Mouse (Mus musculus): ENCODE results near the gene Babam2.
A peak's percentile ranks its signal among the peaks of the same experiment; 100 is the strongest.

Babam2 gene

GRCm38 (mm10) chr5:32089481-32089880 is 392.0 kb downstream of the Babam2 start:
- no peak for DNase-seq

GRCm38 (mm10) chr5:32092281-32092680 is 394.8 kb downstream of the Babam2 start:
- DNase-seq = no peak

GRCm38 (mm10) chr5:32098691-32099090 is 401.2 kb downstream of the Babam2 start:
- DNase-seq = no peak

- DNase-seq = peak; percentile 56
Measured at GRCm38 (mm10) chr5:32102484-32102883, 405.0 kb downstream of the Babam2 start.

GRCm38 (mm10) chr5:32102971-32103431 is 405.5 kb downstream of the Babam2 start:
- peak; percentile 36 for DNase-seq

- no peak for DNase-seq
Measured at GRCm38 (mm10) chr5:32103545-32103944, 406.1 kb downstream of the Babam2 start.

GRCm38 (mm10) chr5:32104119-32104990 is 406.9 kb downstream of the Babam2 start:
- peak; percentile 53 for DNase-seq

GRCm38 (mm10) chr5:32106473-32107140 is 409.1 kb downstream of the Babam2 start:
- no peak for DNase-seq

GRCm38 (mm10) chr5:32110651-32111050 is 413.2 kb downstream of the Babam2 start:
- DNase-seq = no peak

GRCm38 (mm10) chr5:32112206-32112916 is 414.9 kb downstream of the Babam2 start:
- DNase-seq = no peak

- no peak for DNase-seq
Measured at GRCm38 (mm10) chr5:32120901-32121376, 423.5 kb downstream of the Babam2 start.

GRCm38 (mm10) chr5:32121936-32122335 is 424.5 kb downstream of the Babam2 start:
- no peak for DNase-seq

- DNase-seq = no peak
Measured at GRCm38 (mm10) chr5:32122363-32122762, 424.9 kb downstream of the Babam2 start.

- no peak for DNase-seq
Measured at GRCm38 (mm10) chr5:32124957-32125356, 427.5 kb downstream of the Babam2 start.

- no peak for DNase-seq
Measured at GRCm38 (mm10) chr5:32127226-32127625, 429.7 kb downstream of the Babam2 start.

- DNase-seq = no peak
Measured at GRCm38 (mm10) chr5:32127927-32128326, 430.4 kb downstream of the Babam2 start.

- DNase-seq = peak; percentile 67
Measured at GRCm38 (mm10) chr5:32132971-32133501, 435.6 kb downstream of the Babam2 start.

GRCm38 (mm10) chr5:32133549-32134004 is 436.1 kb downstream of the Babam2 start:
- DNase-seq = peak; percentile 69

- DNase-seq = peak; percentile 50
Measured at GRCm38 (mm10) chr5:32134051-32134732, 436.7 kb downstream of the Babam2 start.
